Mouse (Mus musculus): Measurements from ENCODE around the gene Nat8f5. TPM values are rescaled to one million over a fixed set of nuclear protein-coding genes. Genes with fewer than 3 reads are reported as not detected.

The Nat8f5 gene
- polyA plus RNA-seq, 1 experiment from 2014 or later: not detected

Small RNA genes lying within 50 kb of the gene (microRNA-seq; reads per million reads assigned to microRNA genes)
- gene Mir6375: not detected

Other genes starting within 250 kb of the Nat8f5 start
- 7.4 and 8.1 TPM in 2 replicates for gene Alms1, start 233.4 kb downstream of the Nat8f5 start, polyA plus RNA-seq (2015; fragmentation: Nextera tagmentation; extraction: Ambion mirVana)
- not detected in 2 replicates for gene Nat8f7, start 107.8 kb downstream of the Nat8f5 start, polyA plus RNA-seq (2015; fragmentation: Nextera tagmentation; extraction: Ambion mirVana)
- 0.23 TPM in 1 of 2 replicates, not detected in the other for gene Nat8f3, start 55.2 kb downstream of the Nat8f5 start, polyA plus RNA-seq (2015; fragmentation: Nextera tagmentation; extraction: Ambion mirVana)
- gene Nat8f6, start within 50 bp of the Nat8f5 start, polyA plus RNA-seq (2015; fragmentation: Nextera tagmentation; extraction: Ambion mirVana): not detected in 2 replicates
- gene Nat8, start 11.1 kb upstream of the Nat8f5 start, polyA plus RNA-seq (2015; fragmentation: Nextera tagmentation; extraction: Ambion mirVana): not detected in 2 replicates
- gene Nat8f2, start 48.2 kb upstream of the Nat8f5 start, polyA plus RNA-seq (2015; fragmentation: Nextera tagmentation; extraction: Ambion mirVana): not detected in 2 replicates
- gene Nat8f4, start 83.9 kb upstream of the Nat8f5 start, polyA plus RNA-seq (2015; fragmentation: Nextera tagmentation; extraction: Ambion mirVana): 7.5 and 8.1 TPM in 2 replicates
- gene Tprkb, start 90.9 kb upstream of the Nat8f5 start, polyA plus RNA-seq (2015; fragmentation: Nextera tagmentation; extraction: Ambion mirVana): 42.5 and 47.6 TPM in 2 replicates
- gene Nat8f1, start 94.7 kb upstream of the Nat8f5 start, polyA plus RNA-seq (2015; fragmentation: Nextera tagmentation; extraction: Ambion mirVana): 9.2 and 10.8 TPM in 2 replicates
- gene Dusp11, start 140.7 kb upstream of the Nat8f5 start, polyA plus RNA-seq (2015; fragmentation: Nextera tagmentation; extraction: Ambion mirVana): 36.9 and 43.5 TPM in 2 replicates
- gene Figla, start 195.2 kb upstream of the Nat8f5 start, polyA plus RNA-seq (2015; fragmentation: Nextera tagmentation; extraction: Ambion mirVana): not detected in 2 replicates
- 155 and 172 TPM in 2 replicates for gene Add2, start 207.7 kb upstream of the Nat8f5 start, polyA plus RNA-seq (2015; fragmentation: Nextera tagmentation; extraction: Ambion mirVana)

Data from forebrain, embryonic 13.5 days (tissue).